Mouse (Mus musculus): ENCODE results near the gene Kirrel3. TPM values are rescaled to one million over a fixed set of nuclear protein-coding genes. Genes with fewer than 3 reads are reported as not detected.

The Kirrel3 gene
- polyA plus RNA-seq, 1 experiment from 2014 or later: 1.3 TPM

DNA sequence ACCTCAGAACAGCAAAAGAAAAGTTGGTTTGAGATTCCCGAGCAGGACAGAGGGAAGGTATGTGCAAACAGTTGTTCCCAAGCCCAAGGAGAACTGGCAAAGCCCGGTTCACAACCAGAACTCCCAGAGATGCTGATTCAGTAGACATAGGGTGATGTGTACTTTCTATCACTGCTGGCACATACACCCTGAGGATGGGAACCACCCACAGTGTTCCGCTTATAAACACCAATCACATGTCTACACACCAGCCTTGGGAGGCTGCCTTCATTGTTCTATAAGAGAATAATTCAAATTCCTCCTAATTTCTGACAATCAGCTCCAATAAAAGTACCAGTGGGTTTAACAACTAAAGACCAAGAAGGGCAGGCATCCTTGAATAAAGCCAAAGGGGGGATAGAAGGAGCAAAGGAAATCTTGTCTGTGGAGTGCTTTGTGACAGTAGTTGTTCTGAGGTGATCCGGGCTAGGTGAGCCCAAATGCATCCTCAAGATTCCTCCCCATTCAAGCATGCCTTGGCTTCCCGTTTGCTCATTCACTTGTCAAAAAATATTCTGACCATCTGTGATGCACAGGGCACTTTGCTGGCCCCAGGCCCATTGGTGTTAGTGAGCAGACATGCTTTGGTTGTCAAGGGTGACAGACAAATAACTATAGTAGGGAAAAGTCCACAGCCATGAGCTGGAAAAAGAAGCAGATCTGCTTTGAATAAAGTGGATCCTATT lies 266.5 kb downstream of the Kirrel3 start:
- H3K36me3 ChIP-seq: no peaks in the 10 kb centered on the region
- H3K9me3 ChIP-seq (replicated peaks): no peaks in the 10 kb centered on the region
- ATAC-seq (ENCODE audit: insufficient number of reproducible peaks, low FRiP score): no peak
- H3K4me3 ChIP-seq: no peak overlapping the region
- H3K4me1 ChIP-seq (replicated peaks): peaks cover 22% of the 10 kb centered on the region
- no peak overlapping the region for H3K4me2 ChIP-seq
- no peak overlapping the region for H3K9ac ChIP-seq
- H3K27me3 ChIP-seq (replicated peaks): no peaks in the 10 kb centered on the region
- WGBS: 77% methylated on average over 5 of the region's 5 CpGs
- no peak overlapping the region for H3K27ac ChIP-seq (ENCODE audit: poor library complexity, severe bottlenecking)

DNA sequence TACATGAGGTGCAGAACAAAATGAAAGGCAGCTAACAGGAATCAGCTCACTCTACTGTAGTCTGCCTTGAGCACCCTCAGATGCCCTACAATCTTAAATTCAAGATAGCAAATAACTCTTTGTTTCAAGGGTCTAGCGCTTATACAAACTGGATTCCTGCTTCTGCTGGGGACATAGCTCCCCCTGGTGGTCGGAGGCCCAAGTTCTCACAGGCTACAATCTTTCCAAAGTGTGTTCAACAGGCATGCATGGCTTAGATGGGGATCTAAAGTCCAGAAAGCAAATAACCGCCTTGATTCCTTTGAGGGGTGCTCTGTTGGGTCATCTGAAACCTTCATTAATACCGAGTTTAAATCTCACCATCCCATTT lies 267.1 kb downstream of the Kirrel3 start:
- H3K4me2 ChIP-seq: no peak overlapping the region
- H3K9ac ChIP-seq: no peak overlapping the region
- H3K27ac ChIP-seq (ENCODE audit: poor library complexity, severe bottlenecking): no peak overlapping the region
- no peak for ATAC-seq (ENCODE audit: insufficient number of reproducible peaks, low FRiP score)
- H3K27me3 ChIP-seq (replicated peaks): no peaks in the 10 kb centered on the region
- no peaks in the 10 kb centered on the region for H3K9me3 ChIP-seq (replicated peaks)
- H3K4me1 ChIP-seq (replicated peaks): peaks cover 22% of the 10 kb centered on the region
- H3K4me3 ChIP-seq: no peak overlapping the region
- 18% methylated on average over 4 of the region's 4 CpGs for WGBS
- no peaks in the 10 kb centered on the region for H3K36me3 ChIP-seq

DNA sequence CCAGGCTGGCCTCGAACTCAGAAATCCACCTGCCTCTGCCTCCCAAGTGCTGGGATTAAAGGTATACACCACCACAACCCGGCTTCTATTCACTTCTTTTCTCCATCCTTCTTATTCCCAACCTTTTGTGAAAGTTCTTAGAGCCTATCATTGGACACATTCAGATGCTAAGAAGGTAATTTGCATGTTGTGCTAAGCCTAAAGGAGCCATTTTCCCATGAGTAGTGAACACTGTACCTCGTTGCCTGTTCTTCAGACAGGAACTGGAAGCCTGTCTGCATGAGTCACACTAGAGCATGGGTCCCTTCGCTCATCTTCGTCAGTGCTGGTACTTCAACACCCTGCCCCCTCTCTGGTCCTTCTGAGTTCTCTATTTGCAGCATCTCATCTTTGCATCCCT lies 268.2 kb downstream of the Kirrel3 start:
- WGBS: 71% methylated on average over 5 of the region's 5 CpGs
- no peak overlapping the region for H3K27ac ChIP-seq (ENCODE audit: poor library complexity, severe bottlenecking)
- no peaks in the 10 kb centered on the region for H3K27me3 ChIP-seq (replicated peaks)

DNA sequence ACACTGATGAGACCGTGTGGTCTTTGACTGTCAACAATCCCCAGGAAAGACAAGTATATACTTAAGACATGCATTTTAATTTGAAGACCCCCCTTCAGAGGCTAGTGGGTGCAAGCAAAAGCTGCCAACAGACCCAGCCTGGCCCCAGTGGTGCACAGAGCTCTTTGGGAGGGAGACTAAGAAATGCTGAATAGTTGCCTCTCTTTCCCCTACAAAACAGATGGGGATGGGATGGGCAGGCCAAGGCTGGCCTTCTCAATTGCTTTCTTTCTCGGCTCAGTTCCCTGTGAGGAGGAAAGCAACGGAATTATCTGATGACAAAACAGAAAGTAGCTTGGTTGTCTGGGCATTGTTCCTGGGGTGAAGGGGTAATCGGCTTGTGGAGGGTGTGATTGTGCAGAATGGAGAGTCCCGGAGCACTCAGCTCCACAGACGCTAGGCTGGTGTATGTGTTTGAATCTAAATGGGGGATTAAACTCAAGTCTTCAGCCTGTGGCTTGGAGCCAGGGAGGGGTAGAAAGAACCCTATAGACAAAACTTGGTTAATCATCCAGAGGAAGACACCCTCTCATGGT lies 268.9 kb downstream of the Kirrel3 start:
- H3K9me3 ChIP-seq (replicated peaks): no peaks in the 10 kb centered on the region
- peaks cover 14% of the 10 kb centered on the region for H3K4me1 ChIP-seq (replicated peaks)
- no peak overlapping the region for H3K4me2 ChIP-seq
- no peak overlapping the region for H3K27ac ChIP-seq (ENCODE audit: poor library complexity, severe bottlenecking)
- H3K4me3 ChIP-seq: no peak overlapping the region
- H3K36me3 ChIP-seq: no peaks in the 10 kb centered on the region
- WGBS: 64% methylated on average over 6 of the region's 6 CpGs
- no peaks in the 10 kb centered on the region for H3K27me3 ChIP-seq (replicated peaks)
- H3K9ac ChIP-seq: no peak overlapping the region
- no peak for ATAC-seq (ENCODE audit: insufficient number of reproducible peaks, low FRiP score)

More for the DNA sequence above, 268.2 kb downstream of the Kirrel3 start:
- H3K9ac ChIP-seq: no peak overlapping the region
- peaks cover 20% of the 10 kb centered on the region for H3K4me1 ChIP-seq (replicated peaks)
- H3K4me2 ChIP-seq: no peak overlapping the region
- H3K9me3 ChIP-seq (replicated peaks): no peaks in the 10 kb centered on the region
- H3K4me3 ChIP-seq: no peak overlapping the region
- ATAC-seq (ENCODE audit: insufficient number of reproducible peaks, low FRiP score): no peak
- H3K36me3 ChIP-seq: no peaks in the 10 kb centered on the region

GRCm38 (mm10) chr9:34756055-34756454 lies 270.4 kb downstream of the Kirrel3 start:
- no peak for ATAC-seq (ENCODE audit: insufficient number of reproducible peaks, low FRiP score)
- Histone ChIP-seq H3K4me3 (no peak overlapping the region), H3K27ac (ENCODE audit: poor library complexity, severe bottlenecking) (no peak overlapping the region), H3K36me3 (no peaks in the 10 kb centered on the region), H3K4me1 (replicated peaks) (peaks cover under 1% of the 10 kb centered on the region; the same call in 1 of the 2 replicates), H3K9ac (no peak overlapping the region), H3K4me2 (no peak overlapping the region), H3K9me3 (replicated peaks) (no peaks in the 10 kb centered on the region), H3K27me3 (replicated peaks) (no peaks in the 10 kb centered on the region)
- 89% methylated on average over 7 of the region's 7 CpGs for WGBS

DNA sequence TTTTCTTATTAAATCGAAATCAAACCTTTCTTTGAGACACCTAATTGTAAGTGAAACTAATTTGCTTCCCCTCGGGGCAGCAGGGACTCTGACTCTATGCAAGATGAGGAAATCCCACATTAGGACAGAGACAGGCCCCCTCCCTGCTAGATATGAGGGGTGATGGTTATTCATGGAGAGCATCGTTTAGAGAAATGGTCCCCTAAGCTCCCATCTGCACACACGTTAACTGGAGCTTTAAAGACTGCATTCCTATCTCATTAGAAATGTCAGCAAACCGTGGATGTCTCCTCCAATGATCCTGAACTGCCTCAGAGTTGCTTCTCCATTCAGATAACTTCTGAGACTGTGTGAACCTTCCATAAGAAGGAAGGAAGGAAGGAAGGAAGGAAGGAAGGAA lies 273.2 kb downstream of the Kirrel3 start:
- Histone ChIP-seq H3K36me3 (no peaks in the 10 kb centered on the region), H3K27ac (ENCODE audit: poor library complexity, severe bottlenecking) (no peak overlapping the region), H3K4me1 (replicated peaks) (no peaks in the 10 kb centered on the region), H3K27me3 (replicated peaks) (no peaks in the 10 kb centered on the region), H3K9ac (no peak overlapping the region), H3K4me2 (no peak overlapping the region), H3K9me3 (replicated peaks) (no peaks in the 10 kb centered on the region), H3K4me3 (no peak overlapping the region)
- WGBS: 47% methylated on average over 5 of the region's 5 CpGs
- no peak for ATAC-seq (ENCODE audit: insufficient number of reproducible peaks, low FRiP score)

GRCm38 (mm10) chr9:34760521-34760920 lies 274.8 kb downstream of the Kirrel3 start:
- Histone ChIP-seq H3K9ac (no peak overlapping the region), H3K36me3 (no peaks in the 10 kb centered on the region), H3K27ac (ENCODE audit: poor library complexity, severe bottlenecking) (no peak overlapping the region), H3K4me1 (replicated peaks) (no peaks in the 10 kb centered on the region), H3K4me2 (no peak overlapping the region), H3K27me3 (replicated peaks) (no peaks in the 10 kb centered on the region), H3K9me3 (replicated peaks) (no peaks in the 10 kb centered on the region), H3K4me3 (no peak overlapping the region)
- 76% methylated on average over 3 of the region's 3 CpGs for WGBS
- ATAC-seq (ENCODE audit: insufficient number of reproducible peaks, low FRiP score): no peak

DNA sequence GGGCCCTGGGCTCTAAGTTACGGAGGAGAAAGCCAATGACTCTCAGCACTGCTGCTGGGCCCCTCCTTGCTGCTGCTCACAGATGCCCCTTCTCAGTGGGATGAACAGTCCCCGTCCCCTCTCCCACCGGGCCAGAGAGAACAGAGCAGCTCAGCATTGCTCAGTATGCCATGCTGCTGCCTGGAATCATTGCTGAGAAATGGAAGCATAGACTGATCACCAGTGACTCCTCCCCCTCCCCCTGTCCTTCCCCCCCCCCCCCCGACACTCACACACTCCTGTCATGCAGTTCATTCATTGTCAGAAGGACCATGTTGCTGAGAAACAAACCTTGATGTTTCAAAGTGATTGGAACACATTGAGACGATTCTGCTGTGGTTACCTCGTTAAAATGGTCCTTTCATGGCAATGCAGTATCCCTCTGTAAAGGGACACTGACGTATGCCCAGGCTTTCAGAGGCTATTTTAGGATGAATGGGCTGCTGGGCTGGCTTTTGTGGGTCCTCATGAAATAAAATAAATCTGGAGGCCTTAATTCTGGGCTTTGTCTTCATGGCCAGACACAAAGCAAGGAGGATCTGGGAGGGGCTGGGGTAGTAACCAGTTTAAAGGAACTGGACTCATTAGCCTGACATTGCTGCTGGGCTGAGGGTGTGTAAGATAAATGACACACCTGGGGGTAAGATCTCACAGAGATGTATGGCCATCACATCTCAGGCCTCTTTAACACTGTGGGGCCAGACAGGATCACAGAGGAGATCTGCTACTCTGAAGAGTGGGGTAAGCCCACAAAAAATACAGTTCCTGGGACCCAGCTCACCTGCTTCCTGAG lies 281.3 kb downstream of the Kirrel3 start:
- ATAC-seq (ENCODE audit: insufficient number of reproducible peaks, low FRiP score): no peak
- WGBS: 56% methylated on average over 7 of the region's 7 CpGs
- H3K9ac ChIP-seq: no peak overlapping the region
- H3K27me3 ChIP-seq (replicated peaks): no peaks in the 10 kb centered on the region
- H3K9me3 ChIP-seq (replicated peaks): peaks cover 15% of the 10 kb centered on the region
- H3K4me3 ChIP-seq: no peak overlapping the region
- H3K27ac ChIP-seq (ENCODE audit: poor library complexity, severe bottlenecking): no peak overlapping the region
- no peak overlapping the region for H3K4me2 ChIP-seq
- no peaks in the 10 kb centered on the region for H3K36me3 ChIP-seq
- no peaks in the 10 kb centered on the region for H3K4me1 ChIP-seq (replicated peaks)

DNA sequence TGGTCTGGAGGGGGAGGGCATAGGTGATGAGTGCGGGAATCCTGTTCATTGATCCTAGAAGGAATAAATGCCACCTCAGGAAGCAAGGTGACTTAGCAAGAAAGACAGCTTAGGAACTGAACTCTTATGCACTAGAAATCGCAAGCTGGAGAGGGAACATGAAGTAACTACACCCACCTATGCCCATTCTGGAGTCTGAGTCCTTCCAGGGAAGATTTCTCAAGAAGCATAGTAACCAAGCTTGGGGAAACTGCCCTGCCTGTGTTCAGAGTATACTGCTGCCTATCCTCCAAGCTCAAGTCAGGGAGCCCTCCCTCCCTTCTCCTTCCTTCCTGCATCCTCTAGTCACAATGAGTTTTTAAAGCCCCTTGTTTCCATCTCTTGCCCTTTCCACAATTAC lies 283.3 kb downstream of the Kirrel3 start:
- H3K4me2 ChIP-seq: no peak overlapping the region
- WGBS: 66% methylated on average over 2 of the region's 2 CpGs
- H3K4me1 ChIP-seq (replicated peaks): no peaks in the 10 kb centered on the region
- no peaks in the 10 kb centered on the region for H3K27me3 ChIP-seq (replicated peaks)
- H3K4me3 ChIP-seq: no peak overlapping the region
- H3K9me3 ChIP-seq (replicated peaks): peaks cover 15% of the 10 kb centered on the region
- H3K27ac ChIP-seq (ENCODE audit: poor library complexity, severe bottlenecking): no peak overlapping the region
- H3K36me3 ChIP-seq: no peaks in the 10 kb centered on the region
- H3K9ac ChIP-seq: no peak overlapping the region
- ATAC-seq (ENCODE audit: insufficient number of reproducible peaks, low FRiP score): no peak

- no peak for ATAC-seq (ENCODE audit: insufficient number of reproducible peaks, low FRiP score)
Measured at GRCm38 (mm10) chr9:34770951-34771350, 285.3 kb downstream of the Kirrel3 start.

DNA sequence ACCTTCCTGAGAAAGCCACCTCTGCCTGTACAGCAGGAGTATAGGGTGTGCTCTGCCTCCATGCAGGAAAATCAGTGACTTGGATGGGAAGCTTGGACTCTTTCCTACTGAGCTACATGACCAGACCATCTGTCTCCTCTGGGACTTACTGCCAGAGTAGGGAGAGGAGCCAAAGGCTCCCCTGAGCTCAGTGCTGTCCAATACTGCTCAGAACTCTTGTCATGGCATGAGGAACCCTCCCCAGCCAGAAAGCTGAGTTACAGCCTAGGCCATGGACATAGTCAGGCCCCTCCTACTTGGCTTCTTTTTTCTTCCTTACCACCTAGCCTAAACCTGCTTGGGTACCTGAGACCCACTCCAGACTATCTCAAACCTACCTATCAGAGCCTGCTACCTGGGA lies 285.7 kb downstream of the Kirrel3 start:
- no peak overlapping the region for H3K27ac ChIP-seq (ENCODE audit: poor library complexity, severe bottlenecking)
- no peaks in the 10 kb centered on the region for H3K27me3 ChIP-seq (replicated peaks)
- ATAC-seq (ENCODE audit: insufficient number of reproducible peaks, low FRiP score): no peak
- no peak overlapping the region for H3K4me3 ChIP-seq
- H3K4me2 ChIP-seq: no peak overlapping the region
- no peak overlapping the region for H3K9ac ChIP-seq
- no peaks in the 10 kb centered on the region for H3K4me1 ChIP-seq (replicated peaks)
- H3K36me3 ChIP-seq: no peaks in the 10 kb centered on the region
- peaks cover 15% of the 10 kb centered on the region for H3K9me3 ChIP-seq (replicated peaks)

More at GRCm38 (mm10) chr9:34770951-34771350, 285.3 kb downstream of the Kirrel3 start:
- H3K4me3 ChIP-seq: no peak overlapping the region
- H3K4me1 ChIP-seq (replicated peaks): no peaks in the 10 kb centered on the region
- WGBS: 95% methylated on average over 4 of the region's 4 CpGs
- no peaks in the 10 kb centered on the region for H3K36me3 ChIP-seq
- H3K27me3 ChIP-seq (replicated peaks): no peaks in the 10 kb centered on the region
- H3K4me2 ChIP-seq: no peak overlapping the region
- peaks cover 15% of the 10 kb centered on the region for H3K9me3 ChIP-seq (replicated peaks)
- H3K27ac ChIP-seq (ENCODE audit: poor library complexity, severe bottlenecking): no peak overlapping the region
- H3K9ac ChIP-seq: no peak overlapping the region

Data from heart, embryonic 12.5 days (tissue).